Mouse (Mus musculus): Measurements from ENCODE around the gene Bcor.

Bcor gene

GRCm38 (mm10) chrX:12129230-12129629 lies 30.9 kb downstream of the Bcor start:
- in situ Hi-C loops (cut with MboI; ENCODE audit: unreplicated experiment in 2 of 2), result no loop called here

GRCm38 (mm10) chrX:12128165-12129083 lies 31.7 kb downstream of the Bcor start:
- in situ Hi-C loops (cut with MboI; ENCODE audit: unreplicated experiment in 2 of 2), result no loop called here

- in situ Hi-C loops (cut with MboI; ENCODE audit: unreplicated experiment in 2 of 2), result no loop called here
These were observed 32.4 kb downstream of the Bcor start for GRCm38 (mm10) chrX:12127799-12128164.

GRCm38 (mm10) chrX:12127106-12127670 lies 33.0 kb downstream of the Bcor start:
- in situ Hi-C loops (cut with MboI; ENCODE audit: unreplicated experiment in 2 of 2), result no loop called here

GRCm38 (mm10) chrX:12126408-12127105 lies 33.6 kb downstream of the Bcor start:
- in situ Hi-C loops (cut with MboI; ENCODE audit: unreplicated experiment in 2 of 2), result no loop called here

- in situ Hi-C loops (cut with MboI; ENCODE audit: unreplicated experiment in 2 of 2), result no loop called here
These were observed 35.6 kb downstream of the Bcor start for GRCm38 (mm10) chrX:12124571-12124970.

- in situ Hi-C loops (cut with MboI; ENCODE audit: unreplicated experiment in 2 of 2), result no loop called here
These were observed 36.5 kb downstream of the Bcor start for GRCm38 (mm10) chrX:12123687-12124087.

GRCm38 (mm10) chrX:12122594-12123331 lies 37.4 kb downstream of the Bcor start:
- in situ Hi-C loops (cut with MboI; ENCODE audit: unreplicated experiment in 2 of 2), result no loop called here

GRCm38 (mm10) chrX:12119476-12119875 lies 40.7 kb downstream of the Bcor start:
- in situ Hi-C loops (cut with MboI; ENCODE audit: unreplicated experiment in 2 of 2), result no loop called here

- in situ Hi-C loops (cut with MboI; ENCODE audit: unreplicated experiment in 2 of 2), result no loop called here
These were observed 44.0 kb downstream of the Bcor start for GRCm38 (mm10) chrX:12116128-12116527.

- in situ Hi-C loops (cut with MboI; ENCODE audit: unreplicated experiment in 2 of 2), result no loop called here
These were observed 48.0 kb downstream of the Bcor start for GRCm38 (mm10) chrX:12112166-12112565.

- in situ Hi-C loops (cut with MboI; ENCODE audit: unreplicated experiment in 2 of 2), result no loop called here
These were observed 49.6 kb downstream of the Bcor start for GRCm38 (mm10) chrX:12110518-12110917.

- in situ Hi-C loops (cut with MboI; ENCODE audit: unreplicated experiment in 2 of 2), result no loop called here
These were observed 54.8 kb downstream of the Bcor start for GRCm38 (mm10) chrX:12105358-12105757.

- in situ Hi-C loops (cut with MboI; ENCODE audit: unreplicated experiment in 2 of 2), result loop anchor here in 1 of 2 experiments (25.0 kb wide), 1 partner anchor 460 kb away; no protein-coding TSS in a partner anchor
These were observed 63.2 kb downstream of the Bcor start for GRCm38 (mm10) chrX:12096783-12097526.

GRCm38 (mm10) chrX:12093371-12093770 lies 66.8 kb downstream of the Bcor start:
- in situ Hi-C loops (cut with MboI; ENCODE audit: unreplicated experiment in 2 of 2), result loop anchor here in 1 of 2 experiments (5.0 to 25.0 kb wide), 2 partner anchors 39 to 456 kb away; no protein-coding TSS in a partner anchor

GRCm38 (mm10) chrX:12091431-12092061 lies 68.6 kb downstream of the Bcor start:
- in situ Hi-C loops (cut with MboI; ENCODE audit: unreplicated experiment in 2 of 2), result loop anchor here in 1 of 2 experiments (5.0 to 25.0 kb wide), 2 partner anchors 41 to 454 kb away; no protein-coding TSS in a partner anchor

- in situ Hi-C loops (cut with MboI; ENCODE audit: unreplicated experiment in 2 of 2), result loop anchor here in 1 of 2 experiments (5.0 to 25.0 kb wide), 2 partner anchors 41 to 454 kb away; no protein-coding TSS in a partner anchor
These were observed 69.2 kb downstream of the Bcor start for GRCm38 (mm10) chrX:12090871-12091404.

GRCm38 (mm10) chrX:12090151-12090870 lies 69.8 kb downstream of the Bcor start:
- in situ Hi-C loops (cut with MboI; ENCODE audit: unreplicated experiment in 2 of 2), result loop anchor here in 1 of 2 experiments (5.0 to 25.0 kb wide), 2 partner anchors 42 to 453 kb away; no protein-coding TSS in a partner anchor

Measured in v-Abl transformed pro-B cells (cell line).